Mouse (Mus musculus): ENCODE data around the gene Clip2. TPM values are rescaled to one million over a fixed set of nuclear protein-coding genes. Genes with fewer than 3 reads are reported as not detected.

Clip2 gene
- polyA plus RNA-seq, 1 experiment = 21.9 TPM

DNA sequence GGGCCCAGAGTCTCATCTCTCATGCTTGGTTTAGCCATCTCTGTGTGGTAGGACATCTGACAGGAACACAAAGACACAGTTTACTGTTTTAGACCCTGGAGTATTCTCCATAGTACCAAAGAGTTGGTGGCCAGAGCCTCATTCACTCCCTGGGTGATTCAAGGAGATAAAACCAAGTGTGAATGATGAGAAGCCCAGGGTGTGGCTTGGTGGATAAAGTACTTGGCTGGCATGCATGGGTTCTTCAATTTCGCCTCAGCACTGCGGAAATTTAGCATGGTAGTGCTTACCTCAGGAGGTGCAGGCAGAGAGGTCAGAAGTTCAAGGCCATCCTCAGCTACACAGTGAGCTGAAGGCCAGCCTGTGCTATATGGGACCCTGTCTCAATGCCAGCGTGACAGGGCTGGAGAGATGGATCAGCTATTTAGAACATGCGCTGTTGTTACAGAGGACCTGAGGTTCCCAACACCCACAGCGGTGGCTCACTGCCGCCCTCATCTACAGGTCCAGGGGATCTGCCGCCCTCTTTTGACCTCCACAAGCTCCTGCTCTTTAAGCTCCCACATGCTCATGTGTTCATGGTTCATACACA is 82.6 kb downstream of the Clip2 start:
- Histone ChIP-seq H3K4me3 (replicated peaks; ENCODE audit: extremely low read depth, low read depth, low read length) (no peak overlapping the region), H3K4me1 (ENCODE audit: control insufficient read depth, insufficient read depth, low read length) (no peaks in the 10 kb centered on the region)
- TF ChIP-seq CTCF (IDR thresholded peaks at IDR 0.05; ENCODE audit: insufficient read depth, low read length) (no peak), POLR2A (IDR thresholded peaks at IDR 0.05; ENCODE audit: borderline replicate concordance, extremely low read depth, low read depth, low read length) (no peak)
- WGBS = 84% methylated on average over 7 of the region's 7 CpGs
- no peak for DNase-seq

- no peaks in the 10 kb centered on the region for H3K4me1 ChIP-seq (ENCODE audit: control insufficient read depth, insufficient read depth, low read length)
- WGBS = 71% methylated on average over 10 of the region's 10 CpGs
- TF ChIP-seq CTCF (IDR thresholded peaks at IDR 0.05; ENCODE audit: insufficient read depth, low read length) (no peak), POLR2A (IDR thresholded peaks at IDR 0.05; ENCODE audit: borderline replicate concordance, extremely low read depth, low read depth, low read length) (no peak)
- no peak for DNase-seq
- no peak overlapping the region for H3K4me3 ChIP-seq (replicated peaks; ENCODE audit: extremely low read depth, low read depth, low read length)
Measured at GRCm38 (mm10) chr5:134468158-134468765, 84.0 kb downstream of the Clip2 start.

- DNase-seq = no peak
- TF ChIP-seq CTCF (IDR thresholded peaks at IDR 0.05; ENCODE audit: insufficient read depth, low read length) (no peak), POLR2A (IDR thresholded peaks at IDR 0.05; ENCODE audit: borderline replicate concordance, extremely low read depth, low read depth, low read length) (no peak)
- WGBS = 74% methylated on average over 8 of the region's 8 CpGs
- H3K4me1 ChIP-seq (ENCODE audit: control insufficient read depth, insufficient read depth, low read length) = no peaks in the 10 kb centered on the region
- H3K4me3 ChIP-seq (replicated peaks; ENCODE audit: extremely low read depth, low read depth, low read length) = no peak overlapping the region
Measured at GRCm38 (mm10) chr5:134467030-134467549, 85.1 kb downstream of the Clip2 start.

GRCm38 (mm10) chr5:134466296-134467029 is 85.8 kb downstream of the Clip2 start:
- Histone ChIP-seq H3K4me1 (ENCODE audit: control insufficient read depth, insufficient read depth, low read length) (no peaks in the 10 kb centered on the region), H3K4me3 (replicated peaks; ENCODE audit: extremely low read depth, low read depth, low read length) (no peak overlapping the region)
- TF ChIP-seq POLR2A (IDR thresholded peaks at IDR 0.05; ENCODE audit: borderline replicate concordance, extremely low read depth, low read depth, low read length) (no peak), CTCF (IDR thresholded peaks at IDR 0.05; ENCODE audit: insufficient read depth, low read length) (no peak)
- DNase-seq = no peak
- WGBS = 48% methylated on average over 21 of the region's 21 CpGs

- 86% methylated on average over 1 of the region's 1 CpGs for WGBS
- TF ChIP-seq CTCF (IDR thresholded peaks at IDR 0.05; ENCODE audit: insufficient read depth, low read length) (no peak), POLR2A (IDR thresholded peaks at IDR 0.05; ENCODE audit: borderline replicate concordance, extremely low read depth, low read depth, low read length) (no peak)
- H3K4me3 ChIP-seq (replicated peaks; ENCODE audit: extremely low read depth, low read depth, low read length) = no peak overlapping the region
- no peak for DNase-seq
- no peaks in the 10 kb centered on the region for H3K4me1 ChIP-seq (ENCODE audit: control insufficient read depth, insufficient read depth, low read length)
Measured at GRCm38 (mm10) chr5:134465197-134465596, 87.0 kb downstream of the Clip2 start.

GRCm38 (mm10) chr5:134464225-134464624 is 88.0 kb downstream of the Clip2 start:
- no peak for DNase-seq
- WGBS = 83% methylated on average over 5 of the region's 5 CpGs
- TF ChIP-seq POLR2A (IDR thresholded peaks at IDR 0.05; ENCODE audit: borderline replicate concordance, extremely low read depth, low read depth, low read length) = no peak
- no peak for TF ChIP-seq CTCF (IDR thresholded peaks at IDR 0.05; ENCODE audit: insufficient read depth, low read length)
- H3K4me1 ChIP-seq (ENCODE audit: control insufficient read depth, insufficient read depth, low read length) = no peaks in the 10 kb centered on the region
- H3K4me3 ChIP-seq (replicated peaks; ENCODE audit: extremely low read depth, low read depth, low read length) = no peak overlapping the region

- DNase-seq = no peak
- Histone ChIP-seq H3K4me3 (replicated peaks; ENCODE audit: extremely low read depth, low read depth, low read length) (no peak overlapping the region), H3K4me1 (ENCODE audit: control insufficient read depth, insufficient read depth, low read length) (no peaks in the 10 kb centered on the region)
- WGBS = 87% methylated on average over 8 of the region's 8 CpGs
- no peak for TF ChIP-seq POLR2A (IDR thresholded peaks at IDR 0.05; ENCODE audit: borderline replicate concordance, extremely low read depth, low read depth, low read length)
- TF ChIP-seq CTCF (IDR thresholded peaks at IDR 0.05; ENCODE audit: insufficient read depth, low read length) = no peak
Measured at GRCm38 (mm10) chr5:134462731-134463130, 89.5 kb downstream of the Clip2 start.

GRCm38 (mm10) chr5:134462316-134462715 is 89.9 kb downstream of the Clip2 start:
- Histone ChIP-seq H3K4me3 (replicated peaks; ENCODE audit: extremely low read depth, low read depth, low read length) (no peak overlapping the region), H3K4me1 (ENCODE audit: control insufficient read depth, insufficient read depth, low read length) (no peaks in the 10 kb centered on the region)
- DNase-seq = no peak
- WGBS = 84% methylated on average over 2 of the region's 2 CpGs
- TF ChIP-seq CTCF (IDR thresholded peaks at IDR 0.05; ENCODE audit: insufficient read depth, low read length) = no peak
- no peak for TF ChIP-seq POLR2A (IDR thresholded peaks at IDR 0.05; ENCODE audit: borderline replicate concordance, extremely low read depth, low read depth, low read length)

DNA sequence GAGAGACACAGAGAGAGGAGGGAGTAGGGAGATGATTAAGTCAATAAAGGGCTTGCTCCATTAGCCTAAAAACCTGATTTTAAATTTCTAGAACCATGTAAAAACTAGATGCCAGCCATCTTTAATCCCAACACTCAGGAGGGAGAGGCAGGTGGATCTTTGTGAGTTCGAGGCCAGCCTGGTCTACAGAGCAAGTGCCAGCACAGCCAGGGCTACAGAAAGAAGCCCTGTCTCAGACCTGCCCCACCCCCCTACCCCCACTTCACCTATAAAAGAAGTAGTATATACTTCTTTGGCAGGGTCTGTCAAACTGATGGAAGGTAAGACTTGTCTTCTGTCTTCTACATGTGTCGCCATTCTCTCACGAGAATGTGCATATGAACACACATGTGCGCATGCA is 91.7 kb downstream of the Clip2 start:
- 94% methylated on average over 4 of the region's 4 CpGs for WGBS
- TF ChIP-seq CTCF (IDR thresholded peaks at IDR 0.05; ENCODE audit: insufficient read depth, low read length) (no peak), POLR2A (IDR thresholded peaks at IDR 0.05; ENCODE audit: borderline replicate concordance, extremely low read depth, low read depth, low read length) (no peak)
- DNase-seq = no peak
- no peak overlapping the region for H3K4me3 ChIP-seq (replicated peaks; ENCODE audit: extremely low read depth, low read depth, low read length)
- no peaks in the 10 kb centered on the region for H3K4me1 ChIP-seq (ENCODE audit: control insufficient read depth, insufficient read depth, low read length)
